Mouse (Mus musculus): ENCODE results near the gene Ofcc1.

DNA sequence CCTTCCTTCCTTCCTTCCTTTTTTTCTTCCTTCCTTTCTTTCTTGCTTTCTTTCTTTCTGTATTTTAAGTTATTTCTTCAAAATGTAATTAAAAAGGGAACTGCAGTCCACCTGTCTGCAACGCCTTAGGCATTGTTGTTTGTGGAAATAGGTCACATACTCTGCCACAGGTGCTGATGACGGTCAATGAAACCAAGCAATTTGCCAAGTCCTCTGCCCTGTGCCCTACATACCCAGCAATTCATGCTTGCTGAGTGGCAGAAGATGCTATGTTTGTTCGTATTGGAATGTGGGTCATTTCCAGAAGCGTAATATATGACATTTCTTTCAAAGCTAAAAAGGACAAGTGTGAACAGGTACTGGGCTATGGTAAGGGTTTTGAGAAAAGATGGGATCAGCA lies 285.0 kb downstream of the Ofcc1 start:
- TF ChIP-seq CTCF (IDR thresholded peaks at IDR 0.05; ENCODE audit: extremely low read depth, insufficient read length, insufficient replicate concordance, low read depth, low read length) (no peak), POLR2A (IDR thresholded peaks at IDR 0.05; ENCODE audit: low read depth, low read length) (no peak)
